Mouse (Mus musculus): Measurements from ENCODE around the gene Clec9a. TPM values are rescaled to one million over a fixed set of nuclear protein-coding genes. Genes with fewer than 3 reads are reported as not detected.
A peak's percentile ranks its signal among the peaks of the same experiment; 100 is the strongest.

The Clec9a gene
- total RNA-seq, 2 experiments from 2014 or later, result not detected

- no peak for DNase-seq (ENCODE audit: extremely low spot score in 1 of 2, low spot score in 1 of 2)
These were observed 14.5 kb downstream of the Clec9a start for GRCm38 (mm10) chr6:129423040-129423733.

GRCm38 (mm10) chr6:129423734-129424072 is 15.0 kb downstream of the Clec9a start:
- DNase-seq (ENCODE audit: extremely low spot score in 1 of 2, low spot score in 1 of 2), result peak; percentile 61 to 65

- no peak for DNase-seq (ENCODE audit: extremely low spot score in 1 of 2, low spot score in 1 of 2)
These were observed 16.6 kb downstream of the Clec9a start for GRCm38 (mm10) chr6:129425217-129425616.

GRCm38 (mm10) chr6:129425812-129426211 is 17.1 kb downstream of the Clec9a start:
- no peak for DNase-seq (ENCODE audit: extremely low spot score in 1 of 2, low spot score in 1 of 2)

DNA sequence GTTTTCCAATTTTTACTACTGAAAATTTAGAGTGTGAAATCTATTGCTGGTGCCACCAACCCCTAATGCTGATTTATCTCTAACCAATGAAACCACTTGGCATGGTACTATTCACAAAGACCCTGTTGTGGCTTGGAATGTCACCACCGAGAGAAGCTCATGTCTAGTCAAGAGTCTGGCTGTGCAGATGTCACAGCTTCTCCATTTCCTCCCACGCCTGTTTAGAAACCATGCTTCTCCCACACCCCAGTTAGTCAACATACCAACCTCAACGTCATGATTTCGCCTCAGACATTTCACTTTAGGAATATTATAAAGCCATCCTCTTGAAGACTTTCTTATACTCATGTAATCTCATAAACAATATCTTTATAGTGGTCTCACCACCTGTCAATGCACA is 18.6 kb downstream of the Clec9a start:
- no peak for DNase-seq (ENCODE audit: extremely low spot score in 1 of 2, low spot score in 1 of 2)

DNA sequence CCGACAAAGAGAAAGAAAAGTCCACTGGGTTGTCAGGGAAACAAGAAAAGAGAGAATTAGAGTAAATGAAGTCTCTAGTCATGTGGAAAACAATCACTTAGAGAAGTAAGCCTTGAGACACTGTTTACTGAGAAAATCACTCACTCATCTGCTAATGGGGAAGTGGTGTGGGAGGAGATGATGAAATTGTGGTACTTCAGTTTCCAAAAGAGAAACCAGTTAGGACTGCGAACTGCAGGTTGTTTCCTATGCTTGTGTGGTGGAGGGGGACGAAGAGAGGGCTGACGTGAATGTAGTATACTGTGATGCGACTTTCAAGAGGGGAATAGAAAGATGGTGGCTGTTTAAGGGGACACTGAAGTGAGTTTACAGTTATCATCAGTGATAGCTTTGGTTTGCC is 25.6 kb downstream of the Clec9a start:
- no peak for DNase-seq (ENCODE audit: extremely low spot score in 1 of 2, low spot score in 1 of 2)

GRCm38 (mm10) chr6:129436025-129436424 is 27.4 kb downstream of the Clec9a start:
- no peak for DNase-seq (ENCODE audit: extremely low spot score in 1 of 2, low spot score in 1 of 2)

DNA sequence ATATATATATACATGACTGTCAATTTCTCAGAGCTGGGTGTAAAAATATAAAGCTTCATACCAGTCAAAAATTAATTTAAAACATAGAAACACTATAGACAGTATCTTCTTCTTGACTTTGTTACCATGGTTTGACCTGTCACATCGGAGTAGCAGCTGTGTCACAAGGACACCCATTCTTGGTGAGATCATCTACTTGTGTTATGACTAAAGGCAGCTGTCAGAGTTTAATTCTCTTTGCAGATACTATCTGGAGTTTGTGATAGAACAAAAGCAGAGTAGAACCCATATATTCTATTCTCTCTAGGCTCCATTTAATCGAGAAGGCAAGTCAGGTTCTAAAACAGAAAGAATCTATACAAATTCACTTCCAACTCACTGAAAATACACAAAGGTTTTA is 29.4 kb downstream of the Clec9a start:
- DNase-seq (ENCODE audit: extremely low spot score in 1 of 2, low spot score in 1 of 2), result no peak

DNA sequence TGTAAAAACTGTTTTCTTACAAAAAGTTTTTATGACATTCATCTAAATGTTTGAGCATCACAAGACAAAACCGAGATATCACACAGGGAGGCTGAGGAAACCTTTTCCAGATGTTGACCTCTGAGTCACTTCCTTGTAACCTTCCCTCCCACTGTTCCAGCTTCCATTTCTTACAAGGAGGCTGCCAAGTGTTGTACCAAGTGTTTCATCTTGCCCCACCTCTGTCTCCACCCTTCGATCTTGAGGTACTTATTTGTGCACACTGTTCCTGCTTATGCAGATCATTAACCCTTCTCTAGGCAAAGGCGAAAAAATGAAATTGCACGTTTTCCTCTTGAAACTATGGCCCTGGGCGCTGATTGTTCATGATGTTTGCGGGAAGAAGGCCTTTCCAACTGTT is 41.1 kb downstream of the Clec9a start:
- no peak for DNase-seq (ENCODE audit: extremely low spot score in 1 of 2, low spot score in 1 of 2)

DNA sequence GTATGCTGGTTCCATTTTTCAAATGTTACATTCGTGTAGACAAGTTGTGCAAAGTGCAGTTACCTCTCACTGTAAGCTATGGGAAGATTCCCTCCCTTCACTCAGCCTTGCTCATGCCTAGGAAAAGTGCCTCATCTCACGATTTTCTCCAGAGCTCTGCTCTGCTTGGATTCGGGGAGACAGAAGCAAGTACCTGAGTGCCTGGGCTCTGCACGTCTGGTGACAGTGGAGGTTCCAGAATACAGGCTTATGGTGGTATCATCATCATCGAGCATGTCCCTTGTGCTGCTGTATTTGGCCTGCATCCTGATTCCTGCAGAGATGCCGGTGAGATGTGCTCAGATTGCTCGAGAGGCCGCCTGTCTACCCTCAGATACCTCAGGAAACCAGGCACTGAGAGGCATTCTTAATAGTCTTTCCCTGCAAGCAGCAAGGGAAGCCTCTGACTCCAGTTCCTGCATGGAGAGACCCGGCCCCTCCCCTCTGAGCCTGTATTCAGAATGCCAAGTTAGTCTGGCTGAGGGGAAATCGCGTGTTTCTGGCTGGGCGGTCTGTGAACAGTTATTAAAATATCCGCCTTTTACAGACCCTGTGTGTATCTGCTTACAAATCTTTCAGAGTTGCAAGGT is 42.9 kb downstream of the Clec9a start, which contains the start of gene Clec1a:
Gene Clec1a (minus strand): TSS at position 590 of the 629 bp plus-strand sequence.
- DNase-seq (ENCODE audit: extremely low spot score in 1 of 2, low spot score in 1 of 2), result peak in 1 of 2 experiments; percentile 8

- no peak for DNase-seq (ENCODE audit: extremely low spot score in 1 of 2, low spot score in 1 of 2)
These were observed 62.7 kb downstream of the Clec9a start for GRCm38 (mm10) chr6:129471386-129471785.

DNA sequence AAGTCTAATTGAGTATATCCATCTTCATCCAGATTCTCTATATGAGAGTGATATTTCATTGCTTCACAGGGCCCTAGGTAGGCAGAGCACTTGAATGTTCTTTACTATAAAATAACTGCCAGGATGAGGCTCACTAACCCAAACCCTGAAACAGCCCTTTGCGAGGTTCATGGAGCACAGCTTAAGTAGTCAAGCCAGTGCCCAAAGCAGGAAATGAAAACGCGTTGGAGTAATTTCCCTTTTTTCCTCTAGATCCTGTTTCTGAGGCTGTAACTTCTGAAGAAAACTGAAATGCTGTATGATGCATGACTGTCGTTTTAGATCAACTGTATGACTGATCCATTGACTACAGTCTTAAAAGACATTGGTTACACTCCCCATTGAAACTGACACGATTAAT is 64.0 kb downstream of the Clec9a start:
- no peak for DNase-seq (ENCODE audit: extremely low spot score in 1 of 2, low spot score in 1 of 2)

Other genes with a start within 250 kb of the Clec9a start
- 1 to 10 TPM; 6.2 to 7.4 TPM for gene Clec2d, start 228.2 kb upstream of the Clec9a start, total RNA-seq (2021)
- gene Cd69, start 133.4 kb upstream of the Clec9a start, total RNA-seq (2021), result not detected
- gene 4922502D21Rik, start 77.1 kb upstream of the Clec9a start, total RNA-seq (2021), result not detected
- not detected for gene Clec12a, start 66.2 kb upstream of the Clec9a start, total RNA-seq (2021)
- not detected for gene Clec12b, start 23.0 kb upstream of the Clec9a start, total RNA-seq (2021)
- gene Clec1b, start 11.6 kb upstream of the Clec9a start, total RNA-seq (2021), result not detected
- gene Clec1a, start 43.1 kb downstream of the Clec9a start, total RNA-seq (2021), result 1 to 10 TPM; 3.1 to 3.5 TPM
- not detected for gene Olr1, start 98.3 kb downstream of the Clec9a start, total RNA-seq (2021)
- gene Tmem52b, start 103.7 kb downstream of the Clec9a start, total RNA-seq (2021), result not detected
- gene Gabarapl1, start 124.3 kb downstream of the Clec9a start, total RNA-seq (2021), result 100 to 1,000 TPM; 613 to 690 TPM
- gene Klre1, start 169.0 kb downstream of the Clec9a start, total RNA-seq (2021), result not detected
- gene Klrd1, start 182.9 kb downstream of the Clec9a start, total RNA-seq (2021), result not detected
- gene Klrk1, start 215.0 kb downstream of the Clec9a start, total RNA-seq (2021), result not detected
- not detected for gene Klrc3, start 234.5 kb downstream of the Clec9a start, total RNA-seq (2021)

Measured in layer of hippocampus, postnatal 25 days (tissue).